Mouse (Mus musculus): ENCODE measurements at regions not wholly inside any gene's neighbourhood (a gene's known extent, or its start where the extent isn't known, plus 50 kb on each side); places are given as distances from the start of the nearest gene placed in this dataset.
A peak's percentile ranks its signal among the peaks of the same experiment; 100 is the strongest.

DNA sequence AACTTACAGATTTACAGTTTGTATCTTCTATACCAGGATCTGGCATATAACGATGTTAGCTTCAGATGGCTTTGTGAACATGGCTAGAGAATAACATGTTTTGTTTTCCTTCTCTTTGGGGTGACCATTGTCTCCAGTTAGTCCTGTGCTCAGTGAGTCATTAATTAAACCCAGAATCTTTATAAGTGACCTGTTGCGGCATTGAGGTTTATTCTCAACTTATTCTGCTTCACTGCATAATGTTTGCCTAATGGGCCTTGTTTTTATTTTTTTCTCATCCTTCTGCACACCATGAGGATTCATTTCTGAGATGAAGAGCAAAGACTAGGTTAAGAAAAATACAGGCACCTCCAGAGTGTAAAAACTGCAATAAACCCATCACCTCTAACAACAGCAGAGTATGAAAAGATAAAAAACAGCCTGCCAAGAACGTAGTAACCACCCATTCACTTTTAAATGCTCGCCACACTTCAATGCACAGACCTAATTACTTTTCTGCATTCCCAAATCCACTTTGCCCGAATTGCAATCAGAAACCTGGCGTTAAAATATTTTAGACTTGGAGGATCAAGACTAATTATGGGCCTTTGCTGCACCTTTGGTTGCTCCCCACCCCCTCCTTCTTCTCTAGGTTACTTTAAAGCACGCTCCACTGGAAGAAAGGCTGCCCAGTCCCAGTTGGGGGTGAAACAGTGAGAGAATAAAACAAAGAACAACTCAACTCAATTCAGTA, 381.5 kb upstream of the Nr2f1 start:
- DNase-seq (ENCODE audit: low read depth, low spot score), result no peak

DNA sequence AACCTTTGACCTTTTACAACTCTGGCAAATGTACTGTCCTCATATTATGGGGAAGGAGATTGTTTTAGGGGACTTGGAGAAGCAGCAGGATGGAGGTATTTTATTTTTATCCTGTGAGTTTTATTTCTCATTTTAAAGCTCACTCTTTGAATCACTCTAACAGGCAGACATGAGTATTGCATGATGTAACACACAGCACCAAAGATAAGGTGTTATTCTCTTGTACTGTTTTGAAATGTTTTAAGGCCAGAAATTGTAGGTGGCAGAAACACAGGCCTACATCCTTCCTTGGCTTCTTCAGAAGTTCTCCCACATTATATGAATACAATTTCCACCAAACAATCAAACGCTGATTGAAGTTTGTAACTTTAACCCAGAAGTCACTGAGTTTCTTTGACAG, 377.9 kb upstream of the Nr2f1 start:
- no peak for DNase-seq (ENCODE audit: low read depth, low spot score)

DNA sequence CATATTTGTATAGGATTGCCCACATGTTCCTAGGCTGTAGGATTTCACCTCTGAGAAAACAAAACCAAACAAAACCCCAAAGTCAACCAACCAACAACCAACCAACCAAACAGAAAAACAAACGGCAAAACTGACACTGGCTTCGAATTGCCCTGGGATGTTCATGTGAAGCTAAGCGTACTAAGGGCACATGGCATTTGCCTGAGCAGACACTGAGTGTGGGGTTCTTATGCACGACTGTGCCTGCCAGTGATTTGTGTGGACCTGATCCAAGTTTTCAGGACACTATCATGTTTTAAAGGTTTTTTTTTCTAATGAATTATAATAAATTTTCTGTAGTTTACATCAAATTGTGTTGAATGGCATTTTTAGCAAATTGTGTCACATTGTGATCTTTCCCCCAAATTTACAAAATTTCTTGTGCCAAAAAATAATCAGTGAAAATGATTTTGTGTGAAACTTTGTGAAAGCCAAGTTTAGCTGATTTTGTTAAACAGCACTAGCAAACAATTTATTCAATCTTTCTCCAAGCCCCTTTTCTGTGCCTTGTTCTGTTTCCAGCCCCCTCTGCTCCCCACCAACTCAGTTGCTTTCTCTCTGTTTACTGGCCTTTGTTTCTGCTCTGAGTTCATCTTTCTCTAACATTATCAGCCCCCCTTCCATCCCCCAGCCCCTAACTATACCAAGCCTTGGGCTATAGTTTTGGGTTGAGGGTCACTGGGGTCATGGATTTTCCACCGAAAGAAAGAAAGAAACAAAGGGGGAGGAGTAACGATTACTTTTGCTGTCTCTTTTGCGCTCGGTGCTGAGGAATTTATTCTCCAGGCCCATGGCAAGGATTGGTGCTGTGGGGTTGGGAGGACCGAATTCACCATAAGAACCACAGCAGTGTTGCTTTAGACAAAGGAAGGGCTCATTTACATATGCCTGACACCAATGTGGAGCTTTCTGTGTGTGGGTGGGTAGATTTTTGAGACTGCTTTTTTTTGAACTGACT, 377.0 kb upstream of the Nr2f1 start:
- no peak for DNase-seq (ENCODE audit: low read depth, low spot score)

DNA sequence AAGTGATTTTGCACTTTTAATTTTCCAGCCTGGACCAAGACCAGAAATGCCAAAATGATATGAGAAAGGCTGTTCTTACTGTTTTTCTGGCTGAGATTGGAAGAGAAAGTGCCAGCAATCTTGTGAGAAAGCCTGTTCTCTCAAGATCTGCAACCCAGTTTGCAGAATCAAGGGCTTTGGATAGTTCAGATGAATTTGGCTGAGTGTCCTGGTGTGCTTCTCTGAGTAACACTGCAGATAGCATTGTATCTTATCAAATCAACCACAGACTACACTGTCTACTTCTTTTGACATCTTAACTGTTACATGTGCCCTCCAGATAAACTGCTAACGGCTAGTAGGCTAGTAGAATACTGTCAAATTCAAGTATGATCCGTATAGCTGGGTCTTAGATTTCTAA, 371.5 kb upstream of the Nr2f1 start:
- DNase-seq (ENCODE audit: low read depth, low spot score), result peak; percentile 50

DNA sequence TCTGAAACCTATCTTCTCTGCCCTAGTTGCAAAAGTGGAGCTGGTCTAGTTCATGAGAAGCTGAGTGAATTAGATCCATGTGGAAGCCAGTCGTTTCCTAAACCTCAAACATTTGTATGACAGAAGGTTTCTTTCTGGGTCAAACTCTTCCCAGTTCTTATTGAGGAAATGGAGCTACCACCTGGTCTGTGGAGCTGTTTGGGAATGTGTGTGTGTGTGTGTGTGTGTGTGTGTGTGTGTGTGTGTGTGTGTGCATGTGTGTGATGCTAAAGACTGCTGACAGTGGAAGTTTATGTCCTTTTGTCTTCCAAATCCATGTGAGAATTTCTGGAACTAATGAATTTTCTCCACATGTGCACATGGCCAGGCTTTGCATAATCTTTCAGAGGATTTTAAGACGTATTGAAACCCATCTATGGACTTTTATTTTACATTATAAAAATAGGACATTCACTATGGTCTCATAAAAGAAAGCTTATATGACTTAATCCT, 324.9 kb upstream of the Nr2f1 start:
- no peak for DNase-seq (ENCODE audit: low read depth, low spot score)

DNA sequence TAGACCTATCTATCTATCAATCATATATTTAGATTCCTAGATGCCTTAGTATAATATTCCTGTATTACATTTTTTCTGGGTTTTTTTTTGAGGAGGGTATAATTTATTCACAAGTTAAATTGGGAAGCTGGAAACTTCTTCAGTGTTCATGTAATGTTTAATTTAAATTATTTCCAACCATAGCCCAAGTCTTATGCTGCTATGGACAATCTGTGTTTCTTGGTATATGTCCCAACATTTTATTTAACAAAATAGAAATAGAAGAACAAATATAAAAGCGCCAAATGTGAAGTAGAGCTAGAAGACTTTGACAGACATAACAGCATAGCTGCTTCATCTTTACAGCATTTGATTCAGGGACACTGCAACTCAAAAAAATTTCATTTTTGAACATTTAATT, 321.2 kb upstream of the Nr2f1 start:
- DNase-seq (ENCODE audit: low read depth, low spot score), result peak; percentile 8

DNA sequence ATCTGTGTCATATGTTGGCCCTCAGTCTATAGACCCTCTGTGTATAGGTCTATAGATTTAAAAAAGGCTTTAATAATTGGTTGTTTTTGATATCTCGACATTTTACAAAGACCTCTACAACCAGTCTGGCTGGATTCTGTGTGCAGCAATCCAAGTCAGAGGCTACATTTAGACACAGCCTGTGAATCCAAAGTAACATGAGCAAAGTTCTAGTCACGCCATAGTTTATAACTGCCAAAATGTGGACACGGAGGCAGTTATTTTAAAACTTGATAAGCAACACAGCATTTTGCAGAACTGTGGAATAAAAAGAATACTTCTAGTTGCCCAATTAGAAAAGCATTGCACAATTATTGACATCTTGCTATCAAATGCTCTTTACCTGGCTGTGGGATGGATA, 320.6 kb upstream of the Nr2f1 start:
- no peak for DNase-seq (ENCODE audit: low read depth, low spot score)

DNA sequence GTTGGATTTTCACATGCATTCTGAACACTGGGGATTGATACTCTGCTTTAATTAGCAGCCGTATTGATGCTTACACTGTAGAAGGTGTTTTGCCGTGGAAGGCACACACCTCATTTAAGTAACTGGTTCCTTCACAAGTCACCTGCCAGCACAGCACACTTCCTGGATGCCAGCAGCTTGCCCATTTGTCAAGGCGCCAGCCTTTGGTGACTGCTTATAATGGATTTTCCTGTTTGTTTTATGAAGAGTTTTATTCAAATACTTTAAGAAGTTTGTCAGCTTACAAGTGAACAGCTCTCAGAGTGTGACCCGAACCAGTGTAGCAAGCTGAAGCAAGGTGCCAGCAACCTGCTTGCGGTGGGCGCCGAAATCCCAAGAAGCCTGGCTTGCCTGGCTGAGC, 301.0 kb upstream of the Nr2f1 start:
- DNase-seq (ENCODE audit: low read depth, low spot score), result no peak

DNA sequence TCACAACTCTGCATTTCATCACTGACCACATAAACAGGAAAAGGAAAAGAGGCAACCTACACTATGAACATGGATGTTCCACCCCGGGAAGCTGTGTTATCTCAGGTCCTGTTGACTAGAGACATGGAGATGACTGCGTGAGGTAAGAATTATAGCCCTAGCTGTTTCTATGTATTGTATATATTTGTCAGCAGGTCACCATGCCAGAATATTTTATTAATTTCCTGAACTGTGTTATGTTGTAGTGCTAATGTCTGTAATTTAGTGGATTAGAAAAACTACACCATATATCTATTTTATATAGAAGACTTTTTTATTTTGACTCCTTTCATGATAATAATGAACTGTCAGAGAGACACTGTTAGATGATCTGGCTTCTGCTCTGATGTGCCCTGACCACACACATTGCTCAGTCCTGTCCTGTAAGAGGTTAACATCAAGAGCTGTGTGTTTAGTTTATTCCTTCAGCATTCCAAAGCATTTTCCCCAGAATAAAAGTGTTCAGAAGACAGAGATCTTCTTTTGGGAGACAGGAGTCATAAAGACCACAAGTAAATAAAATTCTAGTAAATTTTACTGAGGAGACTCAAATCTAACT, 284.3 kb upstream of the Nr2f1 start:
- DNase-seq (ENCODE audit: low read depth, low spot score), result no peak

DNA sequence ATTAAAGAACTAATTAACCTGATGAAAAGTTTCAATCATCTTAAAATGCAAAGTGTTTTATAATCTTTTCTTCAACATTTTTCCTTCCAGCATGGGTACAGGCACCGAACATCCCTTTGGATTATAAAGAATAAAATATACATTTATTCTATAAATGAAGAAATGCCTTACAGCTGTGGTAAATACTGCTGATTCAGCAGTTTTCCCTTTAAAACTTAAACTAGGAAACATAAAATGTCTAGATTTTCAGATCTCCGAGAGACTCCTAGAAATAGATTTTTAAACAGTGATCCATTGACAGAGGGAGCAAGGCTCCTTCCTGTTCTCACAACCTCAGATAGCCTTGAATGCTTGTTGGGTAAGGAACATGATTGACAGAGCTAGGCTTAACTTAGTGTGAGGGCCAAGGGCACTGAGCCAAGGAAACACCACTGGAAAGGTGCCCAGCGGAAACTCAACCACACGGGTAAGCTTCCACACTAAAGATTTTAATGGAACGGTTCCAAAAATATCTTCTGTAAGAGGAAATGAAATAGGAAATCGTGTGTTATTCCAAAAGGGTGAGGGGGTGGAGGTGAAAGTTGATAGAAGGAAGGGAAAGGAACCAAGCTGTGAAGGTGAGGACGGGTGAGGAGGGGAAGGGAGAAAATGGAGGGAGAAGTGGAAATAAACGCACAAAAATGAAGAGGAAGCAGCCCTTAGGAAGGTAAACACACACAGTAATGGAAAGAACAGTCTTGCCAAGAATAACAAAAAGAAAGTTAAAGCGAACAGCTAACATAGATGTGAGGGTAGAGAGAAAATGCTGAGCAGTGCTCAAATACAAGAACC, 283.6 kb upstream of the Nr2f1 start:
- no peak for DNase-seq (ENCODE audit: low read depth, low spot score)

DNA sequence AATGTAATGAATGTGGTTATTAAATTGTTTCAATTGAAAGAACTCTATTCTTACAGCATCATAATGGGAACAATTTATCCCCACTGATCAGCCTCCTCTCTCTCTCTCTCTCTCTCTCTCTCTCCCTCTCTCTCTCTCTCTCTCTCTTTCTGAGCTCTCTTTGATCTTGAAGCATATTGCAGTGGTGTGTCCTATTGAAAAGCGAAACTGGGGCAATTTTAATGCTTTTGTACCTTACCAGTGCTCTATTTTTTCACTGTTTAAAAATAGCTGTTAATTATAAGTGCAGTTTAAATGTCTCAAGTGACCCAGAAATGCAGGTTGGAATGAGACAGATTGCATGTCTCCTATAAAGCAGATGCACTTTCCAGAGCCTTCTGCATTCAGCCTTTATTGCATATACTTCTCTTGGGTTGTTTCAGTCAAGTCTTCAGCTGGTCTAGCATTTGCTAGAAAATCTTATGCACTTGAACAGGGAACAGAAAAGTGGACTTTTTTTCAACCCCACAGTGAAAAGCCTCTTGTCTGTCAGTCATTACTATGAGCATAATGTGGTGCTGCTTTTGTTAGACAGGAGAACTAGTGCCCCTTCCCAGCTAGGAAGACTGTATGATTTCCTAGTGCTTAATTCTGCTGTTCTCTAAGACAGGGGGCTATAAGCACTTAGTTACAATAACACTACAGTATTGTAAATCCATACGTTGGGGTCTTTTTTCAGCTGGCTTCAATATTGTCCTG, 251.9 kb upstream of the Nr2f1 start:
- DNase-seq (ENCODE audit: low read depth, low spot score), result no peak

DNA sequence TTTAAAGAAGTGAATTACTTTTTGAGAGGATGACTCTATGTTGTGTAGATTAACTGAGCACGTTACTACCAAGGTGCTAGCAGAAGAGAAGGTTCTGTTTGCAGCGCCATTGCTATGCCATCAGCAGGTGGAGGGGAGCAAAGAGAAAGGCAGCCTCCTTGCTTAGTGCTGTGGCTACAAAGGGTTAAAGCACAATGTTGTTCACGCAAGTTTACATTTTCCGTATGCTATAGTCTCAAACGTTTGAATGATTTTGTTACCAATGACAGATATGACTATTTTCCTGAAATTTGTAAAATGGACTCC, 247.1 kb upstream of the Nr2f1 start:
- no peak for DNase-seq (ENCODE audit: low read depth, low spot score)

DNA sequence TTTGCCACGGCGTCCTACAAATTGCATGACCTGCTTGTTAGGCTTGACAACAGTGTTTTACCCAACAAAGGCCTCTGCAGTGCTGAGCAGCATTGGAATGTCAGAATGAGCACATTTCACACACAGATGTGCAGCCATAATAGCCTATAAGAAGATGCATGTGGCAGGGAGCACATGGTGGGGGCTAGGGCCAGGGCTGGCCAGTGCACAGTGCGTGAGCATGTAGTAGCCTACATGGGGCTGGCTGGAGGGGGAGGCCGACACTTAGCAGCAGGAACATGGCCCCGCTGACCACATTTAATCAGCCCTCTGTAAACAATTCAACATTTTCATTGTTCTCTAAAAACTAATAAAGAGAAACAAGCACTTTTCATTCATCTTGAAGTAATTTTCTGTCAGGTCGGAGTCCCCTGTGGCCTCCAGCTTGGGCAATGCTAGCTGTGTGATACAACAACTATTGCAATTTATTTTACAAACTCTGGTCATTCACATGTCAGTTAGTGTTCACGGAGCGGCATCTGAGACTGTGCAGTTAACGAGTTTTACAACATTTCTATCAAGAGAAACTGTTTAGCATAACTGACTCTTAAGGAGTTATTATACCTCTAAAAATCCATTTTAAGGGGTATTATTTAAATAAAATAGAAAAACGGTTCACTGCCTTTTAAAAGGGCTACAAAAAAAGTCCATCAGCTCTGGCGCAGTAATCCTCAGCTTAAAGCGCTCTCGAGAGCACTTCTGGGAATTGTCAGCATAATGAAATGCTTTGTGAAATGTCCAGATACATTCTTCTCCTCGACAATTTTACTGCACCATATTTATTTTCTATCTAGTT, 246.6 kb upstream of the Nr2f1 start:
- no peak for DNase-seq (ENCODE audit: low read depth, low spot score)

DNA sequence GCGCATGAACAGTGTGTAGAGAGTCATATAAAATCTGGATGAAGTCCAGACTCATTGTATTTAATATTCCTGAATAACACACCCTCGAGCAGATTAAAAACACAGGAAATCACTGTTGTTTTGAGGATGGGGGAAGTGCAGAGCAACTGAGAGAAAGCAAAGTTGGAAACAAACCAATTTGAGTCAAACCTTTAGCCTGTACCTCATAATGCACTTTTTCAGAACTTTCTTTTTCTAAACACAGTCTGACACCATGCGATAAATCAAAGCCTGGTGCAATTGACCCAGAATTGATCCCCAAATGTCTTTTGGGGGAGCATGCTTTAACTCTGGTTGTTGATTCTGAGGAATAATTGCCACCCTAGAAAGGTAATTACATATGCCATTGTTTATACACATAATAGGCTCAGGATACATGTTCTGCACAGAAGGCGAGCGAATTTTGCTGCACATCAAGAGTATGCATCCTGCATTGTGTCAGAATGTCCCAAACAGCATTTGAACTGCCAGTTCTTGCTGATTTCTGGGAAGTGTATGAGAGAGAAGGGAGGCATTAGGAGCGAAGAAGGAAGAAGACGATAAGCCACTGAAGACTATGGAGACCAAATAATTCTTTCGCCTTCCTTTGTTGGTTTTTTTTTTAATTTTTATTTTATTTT, 245.3 kb upstream of the Nr2f1 start:
- no peak for DNase-seq (ENCODE audit: low read depth, low spot score)

DNA sequence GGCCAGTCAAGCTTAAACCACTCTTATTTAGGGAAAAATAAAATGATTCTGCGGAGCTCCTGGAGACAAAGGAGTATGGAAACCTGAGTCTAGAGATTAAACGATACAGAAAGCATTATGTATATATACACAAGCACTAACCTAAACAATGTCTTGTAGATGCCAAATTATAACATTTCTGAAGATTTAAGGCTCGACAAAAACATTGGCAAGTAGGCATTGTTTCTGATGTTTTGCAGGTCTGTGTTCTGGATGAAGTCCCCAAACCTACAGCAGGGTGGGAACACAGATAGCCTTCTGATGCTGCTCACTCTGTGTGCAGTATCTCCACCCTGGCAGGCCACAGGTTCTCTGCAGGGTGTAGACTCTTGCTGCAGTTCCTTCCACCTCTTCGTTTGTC, 228.9 kb upstream of the Nr2f1 start:
- DNase-seq (ENCODE audit: low read depth, low spot score), result no peak

DNA sequence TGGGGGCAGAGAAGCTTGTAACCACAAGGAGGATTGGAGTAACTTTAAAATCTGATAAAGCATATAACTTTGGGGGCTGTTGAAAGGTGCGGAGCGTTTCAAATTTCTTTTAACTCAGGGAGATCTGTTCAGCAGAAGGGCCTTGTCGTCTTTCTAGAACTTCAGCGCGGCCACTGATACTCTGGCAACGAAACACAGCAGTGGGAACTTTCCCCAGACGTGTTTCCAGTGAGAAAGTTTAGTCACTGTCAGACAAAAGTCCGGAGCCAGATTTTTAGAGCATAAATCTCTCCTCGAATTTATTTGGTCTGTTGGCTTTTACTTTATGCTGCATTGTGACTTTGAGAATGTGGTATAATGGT, 228.5 kb upstream of the Nr2f1 start:
- DNase-seq (ENCODE audit: low read depth, low spot score), result no peak

DNA sequence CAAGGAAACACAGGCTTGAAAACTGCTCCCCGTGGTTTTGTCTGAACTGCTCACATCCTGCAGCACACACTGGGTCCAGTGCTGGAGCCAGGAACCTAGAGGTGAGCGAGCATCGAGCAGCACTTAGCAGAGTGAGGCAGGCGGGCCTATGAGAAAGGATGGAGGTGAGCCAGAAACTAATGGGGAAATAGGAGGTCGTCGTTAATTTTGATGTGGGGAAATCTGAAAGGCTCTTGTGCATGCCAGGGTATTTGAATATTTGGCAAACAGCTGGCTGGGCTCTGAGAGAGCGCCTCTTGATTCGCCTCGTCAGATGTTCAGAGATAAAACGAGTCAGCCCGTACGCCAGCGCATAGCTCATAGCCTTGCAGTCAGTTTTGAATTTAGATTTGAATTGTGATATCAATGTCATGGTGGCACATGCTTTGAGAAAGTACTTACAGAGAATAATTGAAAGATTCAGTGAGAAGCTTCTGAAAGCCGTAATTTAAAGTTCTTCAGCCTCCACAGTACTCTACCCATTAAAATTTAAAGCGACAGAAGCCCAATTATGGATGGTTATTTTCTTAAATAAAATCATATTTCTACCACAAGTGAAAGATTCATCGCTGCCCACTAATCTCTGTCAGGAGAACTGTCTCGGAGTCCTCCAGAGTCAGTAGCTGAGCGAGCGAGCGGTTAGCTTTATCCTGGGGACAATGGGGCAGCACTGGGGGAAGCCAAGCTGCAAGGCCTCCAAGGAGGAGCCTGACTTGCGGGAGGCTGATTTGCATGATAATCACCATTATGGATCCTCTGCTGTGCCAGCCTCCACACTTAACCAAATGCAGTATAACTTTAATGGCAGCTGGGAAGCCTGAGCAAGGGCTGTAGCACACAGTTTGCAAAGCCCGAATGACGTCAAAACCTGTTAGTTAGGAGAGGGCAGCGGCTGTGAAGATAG, 227.9 kb upstream of the Nr2f1 start:
- no peak for DNase-seq (ENCODE audit: low read depth, low spot score)

DNA sequence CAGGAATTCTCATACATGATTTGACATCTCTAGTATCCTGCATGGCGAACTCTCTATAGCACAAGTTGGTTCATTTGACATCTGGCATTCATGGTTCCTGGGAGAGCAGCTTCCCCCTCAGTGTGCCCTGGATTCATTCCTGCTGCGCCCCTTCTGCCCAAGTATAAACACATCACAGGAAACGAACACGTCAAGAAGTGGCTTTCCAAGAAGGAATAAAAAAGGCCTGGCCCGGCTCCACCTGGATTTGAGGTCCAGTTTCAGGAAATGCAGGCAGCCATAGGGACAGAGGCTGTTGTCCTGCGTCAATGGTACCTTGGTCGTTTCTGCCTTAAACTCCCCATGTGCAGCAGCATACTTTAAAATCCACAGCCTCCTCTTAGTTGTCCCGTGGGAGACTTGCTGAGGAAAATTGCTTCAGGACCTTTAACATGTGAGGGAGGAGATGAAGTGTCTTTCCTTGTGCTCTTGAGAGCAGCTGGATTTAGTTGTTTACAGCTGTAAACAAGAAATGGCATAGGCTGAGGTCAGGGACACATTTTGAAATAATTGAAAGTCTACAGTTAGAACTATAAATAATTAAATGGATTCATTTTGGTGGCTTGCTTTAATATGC, 226.9 kb upstream of the Nr2f1 start:
- no peak for DNase-seq (ENCODE audit: low read depth, low spot score)

All from brain, embryonic 18.5 days (tissue).